Mouse (Mus musculus) urinary bladder, adult 18-20 months (tissue): Measurements from ENCODE around the gene Vmn1r236.

ENCODE experiments used
- DNase-seq, 2 experiments: peaks; one replicate each; pipeline ENCODE4 v3.0.0; 2022; ENCODE audit warnings: low spot score in 2 of 2, mixed read lengths in 2 of 2

Vmn1r236 gene

GRCm38 (mm10) chr17:21282642-21283041 is at the start of gene Vmn1r236:
Gene Vmn1r236 (plus strand): TSS chr17:21282942.
- DNase-seq: no peak

- no peak for DNase-seq
These were observed 26.6 kb upstream of the Vmn1r236 start, which contains the start of gene Vmn1r235 for GRCm38 (mm10) chr17:21256111-21256510. Gene Vmn1r235 (plus strand): TSS chr17:21256411.

- peak in 1 of 2 experiments; percentile 3 for DNase-seq
These were observed 10.6 kb upstream of the Vmn1r236 start for GRCm38 (mm10) chr17:21272103-21272502.

- no peak for DNase-seq
These were observed 1.7 kb downstream of the Vmn1r236 start for GRCm38 (mm10) chr17:21284395-21284794.

- DNase-seq: no peak
These were observed 7.0 kb downstream of the Vmn1r236 start for GRCm38 (mm10) chr17:21289695-21290094.

- no peak for DNase-seq
These were observed 28.8 kb downstream of the Vmn1r236 start, which contains the start of gene Vmn1r237 for GRCm38 (mm10) chr17:21311565-21311964. Gene Vmn1r237 (plus strand): TSS chr17:21311865.
